Mouse (Mus musculus): ENCODE measurements around the gene Plau. TPM values are rescaled to one million over a fixed set of nuclear protein-coding genes. Genes with fewer than 3 reads are reported as not detected.

The Plau gene
- total RNA-seq, 2 experiments from 2014 or later, result 3.7 to 4.6 TPM

GRCm38 (mm10) chr14:20887541-20888085 lies 51.2 kb downstream of the Plau start:
- DNase-seq (ENCODE audit: low spot score in 2 of 2), result no peak

- DNase-seq (ENCODE audit: low spot score in 2 of 2), result peak; percentile 28 to 66
Observed at GRCm38 (mm10) chr14:20891941-20892402, 55.5 kb downstream of the Plau start.

Other genes starting within 250 kb of the Plau start
- gene Usp54, start 195.6 kb upstream of the Plau start, total RNA-seq (2021), result 10 to 100 TPM; 38.6 to 51.9 TPM
- not detected for gene Myoz1, start 180.1 kb upstream of the Plau start, total RNA-seq (2021)
- under 1 TPM; 0.35 to 0.57 TPM for gene Synpo2l, start 168.3 kb upstream of the Plau start, total RNA-seq (2021)
- gene Sec24c, start 162.4 kb upstream of the Plau start, total RNA-seq (2021), result 100 to 1,000 TPM; 106 to 110 TPM
- gene Fut11, start 141.7 kb upstream of the Plau start, total RNA-seq (2021), result 10 to 100 TPM; 18.2 to 18.5 TPM
- 10 to 100 TPM; 48.4 to 51.8 TPM for gene Chchd1, start 133.7 kb upstream of the Plau start, total RNA-seq (2021)
- gene Zswim8, start 129.1 kb upstream of the Plau start, total RNA-seq (2021), result 100 to 1,000 TPM; 142 to 161 TPM
- 10 to 100 TPM; 14.3 to 18.1 TPM for gene Ndst2, start 102.1 kb upstream of the Plau start, total RNA-seq (2021)
- gene Camk2g, start 42.6 kb upstream of the Plau start, total RNA-seq (2021), result 100 to 1,000 TPM; 186 to 188 TPM
- gene Vcl, start 92.7 kb downstream of the Plau start, total RNA-seq (2021), result 10 to 100 TPM; 36.6 to 42.6 TPM
- gene Ap3m1, start 215.8 kb downstream of the Plau start, total RNA-seq (2021), result 10 to 100 TPM; 82.1 to 84.3 TPM
- gene Adk, start 215.9 kb downstream of the Plau start, total RNA-seq (2021), result 10 to 100 TPM; 67.5 to 69.7 TPM